Mouse (Mus musculus) embryo, embryonic 11 days (tissue): ENCODE results near the gene Nbl1.

Source experiments
- DNase-seq: peaks from one replicate; pipeline ENCODE4 v3.0.0-alpha.2; 2015

Nbl1 gene

DNA sequence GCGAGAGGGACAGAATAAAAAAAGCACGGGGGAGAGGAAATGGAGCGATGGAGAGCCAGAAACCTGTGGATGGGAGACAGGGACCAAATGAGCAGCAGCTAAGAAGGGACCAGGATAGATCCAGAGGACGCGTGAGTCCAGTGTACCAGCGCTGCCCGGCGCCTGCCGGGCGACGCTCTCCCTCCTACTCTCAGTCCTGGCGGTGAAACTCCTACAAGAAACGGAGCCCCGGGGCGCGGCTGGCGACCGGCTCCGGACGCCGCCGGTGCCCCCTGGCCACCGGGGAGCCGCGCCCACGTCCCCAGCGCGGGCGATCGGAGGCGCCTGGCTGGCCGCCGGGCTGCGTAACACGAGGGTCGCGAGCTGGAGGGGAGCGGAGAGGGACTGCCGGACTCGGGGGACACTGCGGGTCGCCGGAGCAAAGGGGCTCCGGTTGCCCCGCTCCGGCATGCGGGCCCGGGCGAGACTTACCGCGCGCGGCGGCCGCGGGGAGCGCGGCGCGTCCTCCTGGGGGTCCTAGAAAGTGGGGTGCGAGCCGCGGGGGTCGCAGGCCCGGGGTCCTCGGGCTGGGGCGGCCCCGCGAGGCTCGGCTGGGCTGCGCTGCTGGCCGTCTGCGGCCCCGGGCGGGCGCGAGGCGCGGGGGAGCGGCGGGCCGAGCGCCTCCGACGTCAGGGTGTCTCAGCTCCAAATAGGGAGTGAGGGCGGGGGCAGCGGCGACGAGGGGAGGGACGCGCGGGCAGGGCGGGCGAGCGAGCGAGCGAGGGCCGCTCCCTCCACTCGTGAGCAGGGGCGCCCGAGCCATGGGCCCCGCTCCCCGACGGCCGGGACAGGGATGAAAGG is at the start of gene Nbl1:
Gene Nbl1 (minus strand): TSS at position 638 of the 840 bp plus-strand sequence.
- DNase-seq, result peak; percentile 59

DNA sequence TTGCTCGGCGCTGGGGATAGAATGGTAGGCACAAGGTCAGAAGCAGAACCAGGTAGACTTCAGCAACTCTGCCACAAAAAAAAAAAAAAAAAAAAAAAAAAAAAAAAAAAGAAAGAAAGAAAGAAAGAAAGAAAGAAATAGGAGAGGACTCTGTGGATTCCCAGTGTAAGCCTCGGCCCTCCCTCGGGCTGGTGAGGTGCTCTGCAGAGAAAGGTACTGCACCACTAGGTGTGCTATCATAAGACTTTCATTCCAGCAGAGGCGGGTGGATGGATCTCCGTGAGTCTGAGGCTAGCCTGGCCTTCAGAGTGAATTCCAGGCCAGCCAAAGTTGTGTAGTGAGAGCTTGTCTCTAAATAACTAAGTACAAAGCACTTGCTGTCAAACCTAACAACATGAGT is 49.0 kb upstream of the Nbl1 start:
- DNase-seq, result peak; percentile 28

DNA sequence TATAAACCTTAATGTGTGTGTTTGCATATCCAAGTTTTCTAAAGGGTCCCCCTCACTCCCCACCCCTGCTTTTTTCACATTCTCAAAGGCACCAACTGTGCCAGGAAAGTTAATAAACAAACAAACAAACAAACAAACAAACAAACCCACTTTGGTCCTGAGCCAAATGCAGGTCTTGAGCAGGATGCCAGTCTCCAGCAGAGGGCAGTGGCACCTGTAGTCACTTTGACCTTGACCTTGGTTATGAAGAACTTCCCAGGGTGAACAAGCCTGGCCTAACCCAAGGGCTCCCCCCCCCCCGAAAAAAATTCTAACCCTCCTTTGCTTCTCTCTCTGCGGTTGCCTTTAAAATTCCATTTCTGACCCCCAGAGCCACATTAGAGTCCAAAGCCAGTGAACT is 47.5 kb upstream of the Nbl1 start:
- no peak for DNase-seq

DNA sequence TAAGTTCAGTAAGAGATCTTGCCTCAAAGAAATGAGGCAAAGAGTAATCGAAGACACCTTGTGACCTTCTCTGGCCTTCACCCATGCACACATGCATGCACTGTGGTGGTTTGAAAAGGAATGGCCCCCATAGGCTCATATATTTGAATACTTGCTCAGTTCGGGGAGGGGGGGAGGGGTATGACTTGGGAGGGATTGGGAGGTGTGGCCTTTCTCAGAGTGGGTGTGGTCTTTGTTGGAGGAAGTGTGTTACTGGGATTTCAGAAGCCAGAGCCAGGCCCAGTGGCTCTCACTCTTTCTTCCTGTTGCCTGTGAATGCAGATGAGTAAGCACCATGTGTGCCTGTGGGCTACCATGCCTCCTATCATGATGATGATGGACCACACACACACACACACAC is 43.2 kb upstream of the Nbl1 start:
- no peak for DNase-seq

DNA sequence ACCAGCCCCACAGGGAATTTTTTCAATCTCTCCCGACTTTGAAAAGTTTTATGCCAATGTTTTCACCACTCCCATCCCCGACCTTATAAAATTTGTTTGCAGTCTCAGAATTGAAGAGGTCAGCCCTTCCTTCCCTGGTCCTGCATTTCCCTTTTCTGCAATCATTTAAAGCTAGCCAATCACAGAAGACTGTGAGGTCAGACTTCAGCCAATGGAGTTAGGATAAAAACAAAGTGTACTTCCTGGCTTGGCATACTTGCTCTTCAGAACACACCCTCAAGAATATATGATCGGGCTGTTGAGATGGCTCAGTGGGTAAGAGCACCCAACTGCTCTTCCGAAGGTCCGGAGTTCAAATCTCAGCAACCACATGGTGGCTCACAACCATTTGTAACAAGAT is 40.3 kb upstream of the Nbl1 start:
- DNase-seq, result no peak

DNA sequence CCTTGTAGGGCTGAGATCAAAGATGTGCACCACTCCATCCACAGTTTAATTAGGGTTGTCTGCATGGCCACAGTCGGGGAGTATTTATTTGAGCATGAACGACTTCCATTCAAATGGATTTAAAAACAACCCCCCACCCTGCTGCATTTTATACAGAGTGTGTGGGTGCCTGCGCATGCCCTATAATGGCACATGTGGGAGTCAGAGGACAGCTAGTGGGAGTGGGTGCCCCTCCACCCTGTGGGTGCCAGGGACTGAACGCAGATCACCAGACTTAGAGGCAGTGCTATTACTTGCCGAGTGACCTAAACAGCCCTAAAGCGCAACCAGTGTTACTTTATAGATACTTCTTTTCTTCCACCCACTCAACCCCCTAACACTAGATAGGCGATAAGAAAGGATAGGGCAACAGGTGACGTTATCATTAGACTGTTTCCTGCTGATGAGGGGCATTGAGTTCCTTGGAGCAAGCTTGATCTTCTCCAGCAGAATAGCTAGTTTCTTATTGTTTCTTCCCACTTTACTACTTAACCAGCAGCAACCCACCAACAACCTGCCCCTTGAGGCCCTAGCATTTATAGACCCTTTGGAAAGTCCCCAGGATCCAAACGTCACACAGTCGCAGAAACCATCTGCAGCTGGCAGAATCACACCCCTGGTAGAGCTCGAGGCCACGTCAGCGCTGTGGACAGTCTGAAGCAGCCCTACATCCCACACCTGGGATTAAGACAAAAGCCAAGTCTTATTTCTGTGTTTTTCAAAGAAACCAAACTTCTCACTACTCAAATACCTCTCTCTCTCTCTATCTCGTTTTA is 39.3 kb upstream of the Nbl1 start:
- no peak for DNase-seq

DNA sequence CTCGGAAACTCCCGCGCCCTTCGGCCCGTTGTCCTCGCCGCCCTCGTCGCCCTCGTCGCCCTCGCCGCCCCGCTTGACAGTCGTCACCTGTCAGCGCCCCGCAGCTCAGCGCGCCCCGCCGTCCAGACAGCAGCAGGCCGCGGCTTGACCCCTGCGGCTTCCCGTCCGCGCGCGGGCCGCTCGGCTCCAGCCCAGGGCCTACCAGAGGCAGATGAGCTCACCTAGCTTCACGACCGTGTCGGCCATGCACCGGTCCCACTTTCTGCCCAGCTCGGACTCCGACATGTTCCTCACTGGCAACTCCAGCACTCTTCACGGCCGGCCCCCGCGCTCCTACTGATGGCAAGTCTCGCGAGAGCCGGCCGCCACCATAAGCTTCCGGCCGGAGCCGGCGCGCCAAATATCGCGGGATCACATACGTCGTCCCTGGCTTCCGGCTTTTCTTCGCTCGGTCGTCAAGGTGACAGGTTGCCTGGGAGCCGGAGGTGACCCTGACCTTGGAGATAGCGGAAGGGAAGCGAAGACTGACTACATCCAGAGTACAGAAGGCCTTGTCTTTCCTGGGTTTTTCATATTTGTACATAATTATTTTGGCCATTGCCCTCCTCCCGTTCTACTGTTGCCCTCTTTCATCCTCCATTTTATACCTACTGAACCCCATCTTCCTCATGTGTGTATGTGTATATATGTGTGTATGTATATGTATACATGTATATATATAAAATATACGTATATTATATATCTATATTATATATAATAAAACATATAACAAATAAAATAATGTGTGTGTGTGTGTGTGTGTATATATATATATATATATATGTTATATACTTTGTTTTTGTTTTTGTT is 38.1 kb upstream of the Nbl1 start, which contains the start of gene Minos1:
Gene Minos1 (minus strand): TSS at position 413 of the 849 bp plus-strand sequence.
- peak; percentile 100 for DNase-seq

DNA sequence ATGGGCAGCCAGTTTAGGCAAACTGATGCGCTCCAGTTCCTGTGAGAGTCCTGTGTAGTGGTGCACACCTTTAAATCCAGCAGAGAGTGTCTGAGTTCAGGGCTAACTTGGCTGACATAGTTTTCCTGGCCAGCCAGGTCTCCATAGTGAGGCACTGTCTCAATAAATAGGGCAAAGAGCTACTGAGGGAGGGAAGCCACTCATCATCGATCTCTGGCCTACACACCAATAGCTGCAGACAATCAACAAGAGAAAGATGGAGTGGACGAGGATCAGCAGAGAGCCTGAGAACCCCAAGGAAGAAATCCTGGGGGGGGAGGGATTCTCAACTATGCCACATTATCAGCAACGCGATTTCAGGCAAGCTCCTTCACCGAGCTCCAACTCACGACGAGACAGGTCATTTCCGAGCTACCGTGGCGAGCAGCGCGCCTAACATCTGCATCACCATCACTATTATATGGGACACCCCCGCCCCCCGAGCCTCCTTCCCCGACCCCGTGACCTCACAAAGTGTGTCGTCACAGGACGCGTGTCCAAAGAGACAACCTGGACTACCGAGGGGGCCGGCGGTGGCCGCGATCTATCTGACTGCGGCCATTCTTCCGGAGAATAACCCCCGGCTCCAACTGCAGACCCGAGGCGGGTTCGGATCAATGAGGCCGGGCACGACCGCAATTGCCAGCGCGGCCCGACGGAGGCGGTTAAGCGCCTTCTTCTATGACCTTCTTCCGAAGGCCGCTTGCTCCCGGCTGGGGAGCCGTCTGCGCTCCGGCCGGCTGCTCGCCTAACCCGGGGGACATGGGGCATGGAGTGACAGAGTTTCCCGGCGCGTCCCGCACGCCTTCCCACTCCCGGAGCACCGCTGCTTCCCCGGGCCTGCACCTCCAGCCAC is 37.3 kb upstream of the Nbl1 start:
- peak; percentile 61 for DNase-seq

DNA sequence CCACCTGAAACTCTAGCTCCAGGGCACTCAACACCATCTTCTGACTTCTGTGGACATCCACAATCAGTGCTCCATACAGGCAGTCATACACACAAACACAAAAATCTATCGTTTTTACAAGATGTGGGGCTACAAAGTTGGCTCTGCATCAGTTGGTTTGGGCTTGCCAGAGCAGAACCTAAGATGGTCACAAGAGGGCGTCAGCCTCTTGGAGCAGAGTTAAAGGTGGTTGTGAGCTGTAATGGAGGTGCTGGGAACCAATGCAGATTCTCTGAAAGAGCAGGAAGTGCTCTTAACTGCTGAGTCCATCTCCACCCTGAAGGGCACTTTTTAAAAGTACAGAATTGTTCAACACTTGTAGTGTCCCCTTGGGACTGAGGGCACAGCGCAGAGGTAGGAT is 33.7 kb upstream of the Nbl1 start:
- no peak for DNase-seq

DNA sequence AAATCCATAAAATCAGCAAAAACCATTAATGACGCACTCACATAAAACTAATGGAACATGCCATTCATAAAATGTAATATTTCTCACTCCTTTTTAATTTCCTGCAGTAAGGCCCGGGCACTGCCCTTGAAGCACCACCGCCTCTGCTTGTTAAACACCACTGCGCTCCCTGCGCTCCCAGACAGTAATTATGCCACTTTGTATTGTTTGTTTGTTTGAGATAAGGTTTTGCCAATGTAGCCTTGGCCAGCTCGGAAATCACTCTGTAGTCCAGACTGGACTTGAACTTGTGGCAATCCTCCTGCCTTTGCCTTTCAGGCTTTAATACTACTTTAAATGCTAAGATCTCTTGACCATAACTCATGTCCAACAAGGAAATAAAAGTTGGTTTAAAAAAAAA is 32.1 kb upstream of the Nbl1 start:
- no peak for DNase-seq

DNA sequence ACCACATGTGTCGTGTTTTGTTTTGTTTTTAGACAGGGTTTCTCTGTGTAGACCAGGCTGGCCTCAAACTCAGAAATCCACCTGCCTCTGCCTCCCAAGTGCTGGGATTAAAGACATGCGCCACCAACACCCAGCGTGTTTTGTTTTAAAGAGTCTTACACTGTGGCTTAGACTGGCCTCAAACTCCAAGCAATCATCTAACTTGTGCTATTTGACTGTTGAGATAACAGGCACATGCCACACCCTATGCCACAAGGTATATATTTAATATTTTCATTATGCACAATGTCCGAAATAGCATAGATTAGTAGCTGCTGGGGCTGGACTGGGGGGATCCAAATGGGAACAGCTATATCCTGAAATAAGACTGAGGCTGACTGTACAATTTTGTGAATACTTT is 29.8 kb upstream of the Nbl1 start:
- DNase-seq, result no peak

DNA sequence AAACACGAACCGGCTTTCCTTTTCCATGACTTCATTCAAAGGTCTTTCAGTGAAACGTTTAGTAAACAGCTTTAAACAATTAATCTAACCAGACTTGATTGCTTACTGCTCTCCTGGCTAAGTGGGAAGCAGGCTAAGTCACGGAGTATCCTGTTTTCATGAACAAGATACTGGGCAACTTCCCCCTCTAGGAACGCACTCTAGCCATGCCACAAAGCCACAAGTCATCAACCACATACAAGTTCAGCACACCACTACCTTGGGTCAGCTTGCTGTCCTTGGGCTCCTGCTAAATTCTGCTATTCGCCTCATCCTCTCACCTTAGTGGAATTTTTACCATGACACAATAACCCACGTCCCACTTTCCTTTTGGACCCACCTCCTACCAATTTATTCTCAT is 28.2 kb upstream of the Nbl1 start:
- no peak for DNase-seq

DNA sequence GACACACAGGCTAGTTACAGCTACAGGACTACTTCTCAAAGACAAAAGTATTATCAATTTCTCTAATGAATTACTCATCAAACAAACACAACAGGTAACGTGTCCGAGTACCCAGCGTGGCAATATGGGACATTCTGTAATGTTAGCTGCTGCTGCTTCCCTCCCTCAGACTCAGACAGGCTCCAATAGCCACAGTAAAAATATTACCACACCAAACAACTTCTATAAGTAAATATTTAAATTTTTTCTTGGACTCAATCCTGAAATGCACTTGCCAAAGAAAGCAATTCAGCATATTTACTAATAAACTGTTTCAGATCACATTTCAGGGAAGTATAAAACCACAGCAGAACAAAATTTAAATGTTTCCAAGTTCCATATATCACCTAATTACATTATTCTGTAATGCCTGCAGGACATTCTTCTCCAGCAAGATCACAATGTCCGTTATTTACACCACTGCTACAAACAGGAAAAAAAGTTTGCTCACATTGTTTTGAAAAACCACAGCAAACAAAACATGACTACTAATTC is 27.6 kb upstream of the Nbl1 start:
- DNase-seq, result no peak

DNA sequence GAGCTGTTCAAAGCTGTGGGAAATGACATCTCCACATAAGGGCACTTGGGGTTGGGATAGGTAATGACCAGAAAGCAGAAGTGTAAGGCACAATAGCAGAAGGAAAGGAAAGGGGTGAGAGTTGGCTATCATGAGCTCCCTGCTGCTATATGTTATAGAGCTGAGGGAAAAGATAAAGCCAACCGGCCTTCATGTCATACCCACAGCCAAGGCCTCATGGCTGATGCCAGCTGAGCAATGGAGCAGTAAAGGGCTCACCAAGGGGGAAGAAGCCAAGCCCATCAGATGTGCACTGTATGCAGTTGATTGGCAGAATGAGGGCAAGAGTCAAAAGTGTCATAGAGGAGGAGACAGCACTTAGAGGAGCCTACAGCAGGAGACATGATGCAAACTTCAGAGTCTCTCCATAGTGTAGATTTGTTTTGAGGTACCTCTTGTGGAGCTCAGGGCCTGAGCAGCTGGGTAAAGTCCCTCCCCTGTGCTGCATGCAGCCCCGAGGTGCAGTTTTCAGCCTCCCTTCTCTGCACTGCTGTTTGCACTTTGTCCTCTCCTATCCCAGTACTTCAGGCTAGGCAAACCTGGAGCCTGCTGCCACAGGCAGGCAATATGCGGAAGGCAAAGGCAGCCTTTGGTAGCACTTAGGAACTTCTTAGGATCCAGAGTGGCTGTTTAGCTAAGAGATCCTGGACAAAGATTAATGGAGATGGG is 23.7 kb upstream of the Nbl1 start:
- no peak for DNase-seq

DNA sequence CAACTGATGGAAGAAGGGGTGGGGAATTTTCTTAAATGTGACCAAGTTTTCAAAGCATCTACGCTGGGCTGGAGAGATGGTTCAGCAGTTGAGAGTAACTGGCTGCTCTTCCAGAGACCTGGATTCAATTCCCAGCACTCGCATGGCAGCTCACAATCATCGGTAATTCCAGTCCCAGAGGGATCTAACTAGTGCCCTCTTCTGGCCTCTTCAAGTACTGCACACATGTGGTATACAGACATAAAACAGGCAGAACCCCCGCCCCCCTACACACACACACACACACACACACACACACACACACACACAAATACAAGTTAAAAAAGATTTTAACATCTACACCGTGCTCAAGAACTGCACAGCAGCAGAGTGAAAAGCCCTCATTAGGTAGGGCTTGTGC is 22.9 kb upstream of the Nbl1 start:
- DNase-seq, result no peak

DNA sequence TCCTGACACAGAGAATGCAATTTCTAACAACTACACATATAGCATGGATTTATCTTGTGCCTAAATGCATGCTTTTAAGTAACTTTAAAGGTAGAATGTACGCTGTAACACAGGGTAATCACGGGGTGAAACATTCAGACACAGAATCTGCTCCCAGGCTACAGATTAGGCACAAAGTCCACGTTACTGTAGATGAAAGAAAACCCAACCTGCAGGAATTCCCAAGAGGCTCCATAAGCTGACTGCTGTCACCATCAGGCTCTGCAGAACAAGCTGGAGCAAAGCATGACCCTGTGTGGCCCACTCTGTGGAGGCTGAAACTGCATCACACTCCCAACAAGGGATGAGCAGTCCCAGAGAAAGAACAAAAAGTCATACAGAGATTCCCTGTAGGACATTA is 19.7 kb upstream of the Nbl1 start:
- no peak for DNase-seq

DNA sequence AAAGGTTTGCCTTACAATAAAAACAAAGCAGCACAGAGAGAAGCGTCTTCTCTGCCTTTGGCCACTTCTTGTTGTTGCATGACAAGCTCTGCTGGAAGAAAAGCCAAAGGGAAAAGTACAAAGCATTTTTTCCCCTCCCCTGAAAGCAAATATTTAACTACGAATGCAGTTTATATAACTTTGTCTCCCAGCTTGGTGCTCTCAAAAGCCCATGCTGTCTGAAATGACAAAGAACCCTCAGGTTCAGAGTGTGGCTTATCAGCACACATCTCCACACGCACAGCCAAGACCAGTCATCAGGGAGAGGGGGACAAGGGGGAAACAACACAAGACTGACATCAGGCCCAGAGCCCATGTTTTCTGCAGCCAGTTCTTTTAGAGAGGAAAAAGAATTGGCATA is 18.6 kb upstream of the Nbl1 start:
- no peak for DNase-seq

DNA sequence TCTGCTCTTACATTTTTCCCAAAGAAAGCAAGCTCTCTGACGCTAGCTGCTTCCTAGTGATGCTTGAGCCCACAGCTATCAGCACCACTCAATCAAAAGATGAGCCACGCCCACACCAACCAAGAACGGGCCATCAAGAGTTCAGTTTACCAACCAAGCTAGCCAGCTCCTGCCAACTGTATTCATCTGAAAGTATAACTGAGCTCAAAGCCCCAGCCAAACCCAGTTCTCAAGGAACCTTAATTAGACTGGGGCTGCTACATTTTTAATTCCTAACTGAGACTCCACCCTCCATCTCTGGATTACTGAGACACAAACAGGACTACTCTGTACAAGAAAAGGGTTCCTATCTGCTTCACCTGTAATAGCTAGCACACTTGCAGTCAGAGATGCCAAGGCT is 18.1 kb upstream of the Nbl1 start:
- DNase-seq, result no peak

DNA sequence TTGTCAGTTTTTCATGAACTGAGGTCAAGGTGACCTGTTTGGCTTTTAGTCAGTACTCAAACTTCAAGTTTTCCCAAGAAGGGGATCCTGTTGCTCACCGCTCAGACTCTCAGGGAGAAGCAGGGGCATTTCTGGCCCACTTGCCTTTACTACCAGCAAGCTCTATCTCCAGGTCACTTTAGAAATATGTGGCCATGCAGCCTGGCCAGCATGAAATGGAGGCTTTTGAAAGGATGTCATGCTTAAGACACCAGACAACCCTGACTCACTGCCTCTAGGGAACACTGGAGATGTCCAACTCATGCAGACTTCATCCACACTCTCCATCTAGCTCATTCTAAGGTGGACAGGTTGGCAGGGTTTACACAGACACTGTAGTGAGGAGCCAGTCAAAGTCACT is 12.7 kb upstream of the Nbl1 start:
- no peak for DNase-seq

DNA sequence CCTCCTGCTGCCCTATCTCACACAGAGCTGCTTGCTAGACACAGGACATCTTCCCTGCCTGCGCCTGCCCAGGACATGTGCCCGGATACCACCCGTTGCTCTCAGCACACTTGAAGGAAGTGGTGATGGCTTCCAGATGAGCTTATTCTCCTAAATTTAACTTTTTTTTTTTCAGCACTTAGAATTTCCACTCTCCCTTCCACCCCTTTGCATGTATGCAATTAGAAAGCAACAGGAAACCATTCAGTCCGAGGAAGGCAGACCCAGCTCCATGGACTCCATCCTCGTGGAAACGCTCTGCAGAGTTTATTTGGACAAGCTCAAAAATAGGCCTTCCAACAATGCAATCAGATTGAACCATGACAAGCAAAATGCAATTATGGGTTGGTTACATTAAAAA is 8.8 kb upstream of the Nbl1 start:
- no peak for DNase-seq

DNA sequence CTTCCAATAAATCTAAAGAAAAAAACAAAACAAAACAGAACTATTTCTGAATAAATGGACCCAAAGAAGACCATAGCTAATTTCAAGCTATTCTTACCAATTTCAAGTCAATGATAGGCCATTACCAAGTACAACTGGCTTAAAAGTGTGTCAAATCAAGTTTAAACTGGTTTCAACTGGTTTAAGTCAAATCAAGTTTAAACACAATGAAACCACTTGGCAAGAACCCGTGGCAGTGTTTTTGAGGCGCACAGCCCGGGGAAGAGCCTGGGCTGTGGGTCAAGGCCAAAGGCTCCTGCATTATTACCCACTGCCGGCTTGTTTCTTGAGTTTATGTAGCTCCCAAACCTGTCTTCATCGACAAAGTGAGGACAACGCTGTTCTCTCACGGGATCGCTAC is 7.5 kb upstream of the Nbl1 start:
- no peak for DNase-seq
